Mouse (Mus musculus) heart, adult 2 months (tissue): ENCODE results near the gene Snw1.

Experiments used
- CTCF ChIP-seq: fragments of 200-600 bp; IDR thresholded peaks from 2 replicates; pipeline ENCODE4 v1.8.1; 2022; ENCODE audit warnings: antibody characterized with exemption, mild to moderate bottlenecking, moderate library complexity
- EP300 ChIP-seq: fragments of 200-500 bp; IDR thresholded peaks from 2 replicates; pipeline ENCODE4 v1.6.1; 2011; ENCODE audit warnings: low read depth, low read length, control low read depth; ENCODE audit not compliant: insufficient read depth

- no peak for TF ChIP-seq CTCF
- TF ChIP-seq EP300 = no peak
Measured at GRCm38 (mm10) chr12:87418921-87419320, 53.2 kb downstream of the Snw1 start.
